Mouse (Mus musculus) kidney, adult 2 months (tissue): ENCODE measurements around the gene Rnf222.

Source experiments
- CTCF ChIP-seq: fragments of 200-500 bp; conservative IDR thresholded peaks from 2 replicates; pipeline ENCODE4 v1.5.1; 2011; ENCODE audit warnings: low read depth, mild to moderate bottlenecking, control low read depth, low read length, moderate library complexity, mixed read lengths; ENCODE audit not compliant: insufficient read depth, insufficient read length
- POLR2A ChIP-seq: fragments of 200-500 bp; IDR thresholded peaks from one replicate; pipeline ENCODE4 v1.6.1; 2011; ENCODE audit warnings: low read depth, low read length, control low read depth

DNA sequence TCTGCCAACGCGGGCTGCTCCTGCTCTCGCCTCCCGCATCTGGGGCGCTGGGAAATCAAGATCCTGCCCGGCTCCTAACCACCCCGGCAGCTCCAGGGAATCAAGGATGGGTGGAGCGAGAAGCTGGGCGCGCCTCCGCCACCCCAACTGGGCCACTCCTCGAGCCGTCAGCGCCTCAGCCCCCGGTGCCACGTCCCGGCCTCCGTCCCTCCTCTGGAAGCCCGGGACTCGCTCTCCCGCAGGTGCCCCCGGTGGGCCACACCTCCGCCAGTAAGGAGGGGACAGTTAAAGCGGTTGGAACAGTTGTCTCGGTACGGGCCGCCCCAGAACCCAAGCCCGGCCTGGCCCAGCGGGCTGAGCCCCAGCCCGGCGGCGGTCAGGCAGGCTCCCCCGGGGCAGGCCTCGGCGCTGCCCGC is 35.9 kb upstream of the Rnf222 start:
- no peak for TF ChIP-seq POLR2A
- TF ChIP-seq CTCF = no peak
